Mouse (Mus musculus): ENCODE data around the gene Mob3a.

GRCm38 (mm10) chr10:80658841-80659202 lies 43.0 kb downstream of the Mob3a start:
- TF ChIP-seq HCFC1 (IDR thresholded peaks at IDR 0.05; ENCODE audit: borderline replicate concordance, insufficient read depth, low read length) (no peak), MAFK (IDR thresholded peaks at IDR 0.05; ENCODE audit: insufficient read depth, low read depth, low read length) (no peak), ZNF384 (IDR thresholded peaks at IDR 0.05; ENCODE audit: low read depth, low read length) (no peak), ZC3H11A (IDR thresholded peaks at IDR 0.05; ENCODE audit: borderline replicate concordance, low read depth, low read length) (no peak), CHD2 (IDR thresholded peaks at IDR 0.05; ENCODE audit: low read depth, low read length) (no peak)

Measured in ES-E14 (cell line).